Mouse (Mus musculus): Measurements from ENCODE around the gene Cnp. TPM values are rescaled to one million over a fixed set of nuclear protein-coding genes. Genes with fewer than 3 reads are reported as not detected.
A peak's percentile ranks its signal among the peaks of the same experiment; 100 is the strongest.
"Not testable (repeated sequence)": the region's sequence is repeated elsewhere in the genome, so short reads cannot be mapped to it uniquely, and the experiment has no call there.

Gene Cnp
- total RNA-seq, 2 experiments from 2014 or later, result 8.6 to 9.6 TPM

DNA sequence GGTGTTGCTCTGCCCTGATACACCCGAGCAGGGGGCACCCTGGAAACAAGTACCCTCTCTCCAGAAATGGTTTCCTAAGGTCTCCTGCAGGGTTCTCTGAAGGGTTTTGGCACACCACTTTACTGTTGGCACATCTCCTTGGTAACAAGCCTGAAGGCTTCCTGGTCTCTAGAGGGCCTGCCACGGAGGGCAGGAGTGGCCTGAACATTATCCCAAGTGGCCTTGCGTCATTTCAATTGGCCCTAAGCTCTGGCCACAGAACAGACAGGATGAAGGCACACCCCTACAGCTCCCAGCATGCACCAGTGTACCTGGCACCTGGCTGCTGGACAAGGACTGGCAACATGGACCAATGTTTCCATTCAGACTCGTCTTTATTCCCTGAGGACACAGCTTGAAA is 21.9 kb upstream of the Cnp start:
- no peak for DNase-seq

DNA sequence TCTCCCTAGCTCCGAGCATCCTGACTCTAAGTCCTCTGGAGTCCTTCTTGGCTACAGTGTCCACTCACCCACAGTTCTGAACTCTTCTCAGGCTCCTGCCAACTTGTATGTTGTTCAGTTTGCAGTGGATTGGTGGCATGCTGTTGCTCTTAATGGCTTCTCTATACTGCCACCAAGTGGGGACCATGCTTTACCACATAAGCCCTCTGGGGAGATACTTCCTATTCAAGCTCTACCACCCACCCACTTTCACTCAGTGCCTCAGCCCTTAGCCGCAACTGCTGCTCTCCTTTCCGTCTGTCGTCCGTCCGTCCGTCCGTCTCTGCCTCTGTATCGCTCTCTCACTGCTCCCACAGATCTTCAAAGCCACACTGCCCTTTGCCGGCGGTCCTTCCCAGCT is 19.1 kb upstream of the Cnp start:
- peak; percentile 24 for DNase-seq

- DNase-seq, result no peak
Measured at GRCm38 (mm10) chr11:100557563-100557962, 17.1 kb upstream of the Cnp start.

- DNase-seq, result no peak
Measured at GRCm38 (mm10) chr11:100559476-100559875, 15.2 kb upstream of the Cnp start.

GRCm38 (mm10) chr11:100561748-100562147 is 13.0 kb upstream of the Cnp start:
- no peak for DNase-seq

DNA sequence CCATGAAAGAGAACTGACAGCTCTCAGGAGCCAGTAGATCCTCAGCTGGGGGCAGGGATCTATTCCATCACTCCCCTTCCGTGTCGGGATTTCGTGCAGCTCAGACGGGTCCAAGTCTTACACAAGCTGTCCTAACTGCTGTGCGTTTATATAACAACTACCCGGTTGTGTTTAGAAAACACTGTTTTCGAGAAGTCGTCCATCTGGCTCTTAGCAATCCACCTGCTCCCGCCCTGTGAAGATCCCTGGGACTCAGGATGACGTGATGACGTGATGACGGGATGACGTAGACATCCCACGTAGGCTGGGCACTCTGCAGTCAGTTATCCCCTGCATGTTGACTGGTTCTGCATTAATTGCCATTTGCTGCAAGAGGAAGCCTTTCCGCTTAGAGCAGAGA is 10.4 kb upstream of the Cnp start:
- no peak for DNase-seq

- DNase-seq, result no peak
Measured at GRCm38 (mm10) chr11:100564703-100565102, 10.0 kb upstream of the Cnp start.

- no peak for DNase-seq
Measured at GRCm38 (mm10) chr11:100567229-100567628, 7.5 kb upstream of the Cnp start.

DNA sequence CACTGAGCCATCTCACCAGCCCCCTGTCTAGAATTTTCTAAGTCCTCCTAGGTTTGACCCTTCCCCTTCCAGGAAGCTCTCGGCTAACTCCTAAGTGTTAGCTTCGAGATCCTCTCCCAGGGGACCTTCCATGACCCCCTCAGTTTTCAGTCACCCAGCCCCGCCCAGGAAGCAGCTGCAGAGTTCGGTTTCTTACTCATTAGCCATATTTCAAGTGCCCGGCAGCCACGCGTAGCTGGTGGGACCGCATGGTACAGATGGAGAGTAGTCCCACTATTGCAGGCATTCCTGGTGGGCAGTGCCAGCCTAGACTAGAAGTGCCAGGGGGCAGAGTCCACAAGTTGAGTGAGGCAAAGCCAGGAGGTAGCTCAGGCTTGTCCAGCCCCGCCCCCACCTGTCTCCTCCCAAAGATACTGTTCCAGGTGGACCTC is 6.9 kb upstream of the Cnp start:
- DNase-seq, result no peak

DNA sequence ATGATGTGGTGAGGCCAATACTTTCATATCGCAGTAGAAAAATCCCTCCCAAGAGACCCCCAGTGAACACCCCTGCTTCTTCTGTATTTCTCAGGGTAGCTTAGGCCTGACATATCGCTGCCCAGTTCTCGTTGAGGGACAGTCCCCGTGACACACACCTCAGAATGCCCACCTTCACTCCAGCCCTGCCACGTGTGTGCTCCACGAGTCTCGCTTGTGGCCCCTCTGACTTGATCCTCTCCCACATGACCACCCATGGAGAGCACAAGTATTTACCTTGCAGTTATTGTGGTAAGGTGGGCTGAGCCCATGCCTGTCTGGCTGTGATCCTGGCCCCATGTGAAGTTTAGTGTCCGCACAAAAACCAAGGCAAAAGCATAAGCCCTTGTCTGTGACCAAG is 6.0 kb upstream of the Cnp start:
- no peak for DNase-seq

DNA sequence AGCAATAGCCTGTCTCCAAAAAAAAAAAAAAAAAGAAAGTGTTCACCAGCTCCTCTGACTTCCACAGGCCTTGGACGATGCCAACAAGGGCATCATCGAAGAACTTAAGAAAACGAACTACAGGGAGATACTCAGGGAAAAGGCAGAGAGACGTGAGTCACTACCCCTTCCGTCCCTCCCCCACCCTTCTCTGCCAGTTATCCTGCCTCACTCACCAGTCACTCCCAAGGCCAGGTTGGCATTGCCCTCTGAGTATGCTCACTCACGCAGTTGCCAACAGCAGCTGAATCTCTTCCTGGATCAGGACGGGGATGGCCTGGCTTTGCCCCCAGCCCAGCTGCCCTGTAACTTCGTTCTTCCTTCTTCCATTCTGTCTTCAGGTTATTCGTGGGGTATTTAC is 4.9 kb upstream of the Cnp start:
- no peak for DNase-seq

DNA sequence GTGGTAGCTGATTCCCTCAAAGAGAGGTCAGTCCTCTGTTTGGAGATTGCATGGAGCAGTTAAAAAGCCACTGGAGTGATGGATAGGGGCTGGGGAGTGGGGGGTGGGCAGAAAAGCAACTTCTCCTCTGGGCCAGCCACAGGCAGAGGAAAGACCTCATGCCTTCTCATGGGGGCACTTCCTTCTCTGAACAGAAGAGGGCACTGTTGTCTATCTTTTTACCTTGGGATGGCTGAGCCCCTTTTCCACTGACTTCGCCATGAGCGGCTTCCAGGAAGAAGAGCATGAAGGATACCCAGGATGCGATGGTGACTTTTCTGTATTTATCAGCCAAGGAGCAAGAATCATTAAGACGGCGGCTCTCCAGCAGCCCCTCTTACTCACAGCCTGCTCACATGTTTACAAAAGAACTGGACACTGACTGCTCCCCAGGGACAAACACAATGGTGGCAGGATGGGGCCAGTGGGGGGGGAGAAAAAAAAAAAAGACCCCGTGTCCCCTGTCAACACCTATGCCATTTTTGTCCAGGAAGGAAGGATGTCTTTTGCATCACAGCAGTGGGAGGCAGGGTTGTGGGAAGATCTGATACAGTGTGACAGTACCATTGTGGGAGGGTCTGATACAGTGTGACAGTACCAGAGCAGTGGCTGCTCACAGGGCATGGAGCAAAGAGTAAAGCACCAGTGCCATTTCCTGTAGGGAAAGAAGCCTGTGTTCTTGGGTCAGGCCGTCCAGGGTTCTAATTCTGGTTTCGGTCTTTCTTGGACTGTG is 4.1 kb upstream of the Cnp start:
- peak; percentile 39 for DNase-seq

GRCm38 (mm10) chr11:100571202-100571567 is 3.5 kb upstream of the Cnp start:
- peak; percentile 29 for DNase-seq

- DNase-seq, result no peak
Measured at GRCm38 (mm10) chr11:100574188-100574587, 516 bp upstream of the Cnp start.

DNA sequence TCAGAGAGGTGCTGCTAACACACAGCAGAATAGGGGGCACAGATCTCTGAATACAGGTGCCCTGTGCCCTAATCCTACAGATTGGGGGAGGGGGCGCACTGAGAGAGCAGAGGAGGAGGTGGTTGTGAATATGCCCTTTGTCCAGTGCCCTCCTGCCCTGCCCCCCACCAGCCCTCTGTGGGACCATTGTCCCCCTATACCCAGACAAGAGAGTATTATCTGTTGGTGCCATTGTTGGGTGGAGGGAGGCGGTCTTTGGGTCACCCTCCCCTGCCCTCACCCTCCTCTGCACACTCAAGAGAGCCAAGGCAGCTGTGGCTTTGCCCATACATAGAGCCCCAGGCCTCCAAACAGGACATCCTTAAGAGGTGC is 766 bp downstream of the Cnp start:
- DNase-seq, result no peak

GRCm38 (mm10) chr11:100576256-100576655 is 1.6 kb downstream of the Cnp start:
- no peak for DNase-seq

DNA sequence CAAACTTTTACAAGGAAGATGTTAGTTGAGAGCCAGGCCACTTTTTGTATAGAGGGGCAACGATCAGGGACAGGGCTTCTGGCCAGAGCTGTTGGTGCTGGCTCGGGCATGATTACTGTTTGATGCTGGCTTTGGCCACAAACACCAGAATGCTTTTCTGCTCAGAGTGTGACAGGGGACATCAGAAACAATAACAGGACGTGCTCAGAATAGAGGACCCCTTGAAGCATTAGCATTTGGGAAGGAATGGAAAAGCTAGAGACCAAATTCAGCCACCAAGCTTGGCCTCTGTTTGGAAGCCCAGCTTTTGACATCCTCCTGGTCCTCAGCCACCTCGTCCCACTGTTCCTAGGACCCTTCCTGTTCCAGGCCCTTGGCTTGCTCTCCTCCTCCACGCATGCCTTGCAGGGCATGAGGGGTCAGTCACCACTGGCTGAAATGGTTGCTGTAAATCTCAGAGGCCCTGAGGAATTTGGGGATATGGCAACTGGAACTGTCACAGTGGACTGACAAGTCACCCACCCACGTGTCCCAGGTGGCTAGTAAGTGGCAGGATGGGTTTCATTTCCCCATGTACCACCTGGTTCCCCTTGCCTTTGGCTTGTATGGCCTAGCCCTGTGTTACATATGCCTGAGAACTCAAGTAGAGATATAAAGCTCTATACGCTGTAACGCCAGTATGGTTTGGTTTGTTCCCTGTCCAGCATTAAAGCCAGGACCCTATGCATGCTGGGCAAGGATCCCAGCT is 3.3 kb downstream of the Cnp start:
- no peak for DNase-seq

GRCm38 (mm10) chr11:100579116-100579799 is 4.6 kb downstream of the Cnp start:
- no peak for DNase-seq

GRCm38 (mm10) chr11:100580275-100580674 is 5.6 kb downstream of the Cnp start:
- no peak for DNase-seq

GRCm38 (mm10) chr11:100581756-100582155 is 7.1 kb downstream of the Cnp start:
- DNase-seq, result no peak

DNA sequence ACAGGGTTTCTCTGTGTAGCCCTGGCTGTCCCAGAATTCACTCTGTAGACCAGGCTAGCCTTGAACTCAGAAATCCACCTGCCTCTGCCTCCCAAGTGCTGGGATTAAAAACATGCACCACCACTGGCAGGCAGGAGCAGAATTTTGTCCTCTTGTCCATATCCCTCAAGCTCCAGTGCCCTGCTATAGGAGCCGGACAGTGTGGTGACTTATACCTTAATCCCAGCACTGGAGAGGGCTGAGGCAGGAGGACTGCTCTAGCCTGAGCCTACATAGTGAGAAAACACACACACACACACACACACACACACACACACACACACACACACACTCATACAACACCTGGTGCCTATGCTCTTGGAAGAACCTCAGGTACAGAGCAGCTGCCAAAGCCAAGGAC is 7.7 kb downstream of the Cnp start:
- not testable (repeated sequence) for DNase-seq

DNA sequence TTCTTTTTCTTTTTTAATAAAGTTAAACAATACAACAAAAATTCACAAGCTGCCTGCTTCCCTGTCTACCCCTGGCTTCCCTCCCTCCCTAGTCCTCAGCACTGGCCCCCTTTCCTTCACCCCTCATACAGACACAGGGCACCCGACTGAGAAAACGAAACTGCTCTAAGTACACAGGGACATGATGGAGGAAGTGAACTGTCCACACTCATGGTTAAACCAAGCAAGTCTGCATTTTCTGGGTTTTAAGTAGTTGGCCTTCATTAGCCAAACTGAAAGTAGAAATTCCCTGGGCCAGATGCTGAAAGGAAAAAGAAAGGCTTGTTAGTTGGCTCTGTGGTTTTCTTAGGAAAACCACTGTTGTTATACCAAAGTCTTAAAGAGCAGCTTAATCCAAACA is 8.1 kb downstream of the Cnp start:
- no peak for DNase-seq

- no peak for DNase-seq
Measured at GRCm38 (mm10) chr11:100584561-100584961, 9.9 kb downstream of the Cnp start.
